Mouse (Mus musculus): ENCODE data around the gene Tom1l1.

The Tom1l1 gene

GRCm38 (mm10) chr11:90614743-90615142 is 73.4 kb downstream of the Tom1l1 start:
- no peak for DNase-seq (ENCODE audit: low spot score)

GRCm38 (mm10) chr11:90612118-90612517 is 76.0 kb downstream of the Tom1l1 start:
- peak; percentile 6 for DNase-seq (ENCODE audit: low spot score)

- no peak for DNase-seq (ENCODE audit: low spot score)
Observed at GRCm38 (mm10) chr11:90603066-90603465, 85.1 kb downstream of the Tom1l1 start.

DNA sequence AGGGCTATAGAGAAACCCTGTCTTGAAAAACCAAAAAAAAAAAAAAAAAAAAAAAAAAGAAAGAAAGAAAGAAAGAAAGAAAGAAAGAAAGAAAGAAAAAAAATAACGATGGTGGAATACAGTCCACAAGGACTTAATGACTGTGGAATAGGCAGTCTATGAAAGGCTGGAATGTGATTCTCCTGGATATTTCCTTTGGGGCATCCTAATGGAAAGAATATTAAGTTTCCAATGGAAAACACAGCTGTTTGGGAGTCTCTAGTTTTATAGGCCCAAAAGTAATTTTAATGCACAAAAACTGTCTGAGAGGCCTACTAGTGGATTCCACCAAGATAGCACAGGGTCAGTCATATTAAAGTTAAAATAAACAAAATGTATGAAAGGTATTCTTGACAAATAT is 92.3 kb downstream of the Tom1l1 start:
- no peak for DNase-seq (ENCODE audit: low spot score)

Measured in adipocyte (in vitro differentiated cells).